Mouse (Mus musculus) cerebellum, adult 18-20 months (tissue): Measurements from ENCODE around the gene Sumo3.

Experiments used
- DNase-seq, 2 experiments: peaks; one replicate each; pipeline ENCODE4 v3.0.0; 2021

Gene Sumo3

GRCm38 (mm10) chr10:77605908-77606826 lies at the start of gene Sumo3, which contains the start of gene Gm49325:
Gene Sumo3, plus strand, starts transcription at chr10:77606097.
Gene Gm49325, plus strand, starts transcription at chr10:77606197.
- DNase-seq: peak; percentile 93 to 95

DNA sequence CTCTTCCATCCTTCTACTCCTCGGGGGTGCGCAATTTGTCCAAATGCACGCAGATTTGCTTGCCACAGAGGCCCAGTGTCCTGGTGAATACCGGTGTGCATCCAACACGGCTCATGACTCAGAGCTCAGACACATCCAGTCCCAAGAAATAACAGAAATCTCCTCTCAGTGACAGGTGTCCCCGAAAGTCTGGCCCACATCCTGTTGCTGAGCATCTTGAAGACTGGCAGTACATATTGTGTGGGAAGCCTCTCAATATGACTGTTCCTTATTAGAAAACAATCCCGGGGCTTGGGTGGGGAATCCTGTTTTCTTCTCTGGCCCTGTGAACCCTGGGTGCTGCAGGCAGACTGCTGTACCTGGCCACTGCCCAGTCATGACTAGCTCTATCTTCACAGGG lies 49.3 kb upstream of the Sumo3 start:
- no peak for DNase-seq

GRCm38 (mm10) chr10:77557641-77558040 lies 48.3 kb upstream of the Sumo3 start:
- DNase-seq: no peak

DNA sequence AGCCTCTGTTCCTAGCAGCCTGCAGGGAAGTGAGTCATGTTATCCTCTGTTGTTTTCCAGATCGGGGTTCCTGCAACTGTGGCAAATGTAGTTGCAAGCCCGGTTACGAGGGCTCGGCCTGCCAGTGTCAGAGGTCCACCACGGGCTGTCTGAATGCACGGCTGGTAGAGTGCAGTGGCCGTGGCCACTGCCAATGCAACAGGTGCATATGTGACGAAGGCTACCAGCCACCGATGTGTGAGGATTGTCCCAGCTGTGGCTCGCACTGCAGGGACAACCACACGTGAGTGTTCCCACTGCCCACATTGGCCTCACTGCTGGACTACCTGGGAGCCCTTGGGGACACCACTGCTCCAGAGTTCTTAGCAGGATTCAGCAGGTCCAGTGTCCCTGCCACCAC lies 45.8 kb upstream of the Sumo3 start:
- no peak for DNase-seq

GRCm38 (mm10) chr10:77560830-77561229 lies 45.1 kb upstream of the Sumo3 start:
- DNase-seq: no peak

- no peak for DNase-seq
Observed at GRCm38 (mm10) chr10:77561508-77561907, 44.4 kb upstream of the Sumo3 start.

GRCm38 (mm10) chr10:77565005-77565404 lies 40.9 kb upstream of the Sumo3 start:
- no peak for DNase-seq

- DNase-seq: peak; percentile 90 to 91
Observed at GRCm38 (mm10) chr10:77566651-77567050, 39.2 kb upstream of the Sumo3 start.

GRCm38 (mm10) chr10:77569481-77569880 lies 36.4 kb upstream of the Sumo3 start:
- DNase-seq: no peak

GRCm38 (mm10) chr10:77569973-77570658 lies 35.8 kb upstream of the Sumo3 start:
- DNase-seq: no peak

- DNase-seq: no peak
Observed at GRCm38 (mm10) chr10:77572225-77572624, 33.7 kb upstream of the Sumo3 start.

DNA sequence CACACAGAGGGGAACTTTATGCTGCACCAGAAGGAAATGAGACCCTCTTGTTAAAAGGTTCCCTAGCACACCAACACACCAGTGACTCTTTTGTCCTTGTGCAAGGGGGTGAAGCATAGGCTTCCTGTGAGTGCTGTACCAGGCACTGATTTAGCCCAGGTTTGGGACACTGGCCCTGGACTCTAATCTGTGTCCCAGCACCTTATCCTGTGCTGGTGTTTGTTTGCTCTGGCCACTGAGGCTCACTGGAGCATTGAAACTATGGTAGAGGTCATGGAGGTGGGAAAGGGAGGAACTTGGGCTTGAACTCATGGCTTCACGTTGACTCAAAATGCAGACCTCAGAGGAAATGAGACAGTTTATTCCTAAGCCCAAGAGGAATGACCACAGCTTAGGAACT lies 32.7 kb upstream of the Sumo3 start:
- DNase-seq: no peak

DNA sequence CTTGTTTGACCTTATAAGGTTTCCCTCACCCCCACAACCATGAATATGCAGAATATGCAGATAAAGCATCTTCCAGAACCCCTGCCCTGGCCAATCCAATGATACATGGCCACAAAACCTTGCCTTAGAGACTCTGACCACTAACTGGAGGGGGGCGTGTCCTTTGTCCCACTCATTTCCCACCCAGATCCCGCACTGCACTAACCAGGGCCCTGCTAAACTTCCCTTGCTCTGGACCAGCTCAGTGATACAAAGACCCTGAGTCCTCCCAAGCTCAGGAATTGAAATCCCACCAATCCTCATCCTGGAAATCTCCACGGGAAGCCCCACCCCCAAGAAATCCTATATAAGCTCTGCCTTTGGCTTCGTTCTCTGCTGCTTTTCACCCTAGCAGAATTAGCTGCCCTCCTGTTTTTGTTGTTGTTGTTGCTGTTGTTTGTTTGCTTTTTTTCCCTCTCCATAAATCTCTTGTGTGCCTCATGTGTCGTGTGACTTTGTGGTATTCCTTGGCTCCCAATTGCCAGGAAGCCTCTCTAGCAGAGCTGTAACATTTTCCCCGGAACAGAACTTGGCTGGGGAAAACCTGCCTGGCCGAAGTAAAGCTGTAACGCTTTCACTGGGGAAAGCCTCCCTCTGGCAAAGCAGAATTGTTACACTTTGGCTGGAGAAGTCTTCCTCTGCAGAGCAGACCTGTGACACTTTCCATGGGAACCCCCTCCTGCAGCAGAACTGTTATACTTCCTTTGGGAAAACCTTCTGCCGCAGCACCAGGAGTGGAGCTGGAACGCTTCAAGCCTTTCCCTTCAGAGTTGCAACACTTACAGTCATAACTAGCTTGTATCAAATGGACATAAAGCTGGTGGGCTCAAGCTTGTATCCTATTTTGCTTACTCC lies 25.6 kb upstream of the Sumo3 start:
- DNase-seq: no peak

DNA sequence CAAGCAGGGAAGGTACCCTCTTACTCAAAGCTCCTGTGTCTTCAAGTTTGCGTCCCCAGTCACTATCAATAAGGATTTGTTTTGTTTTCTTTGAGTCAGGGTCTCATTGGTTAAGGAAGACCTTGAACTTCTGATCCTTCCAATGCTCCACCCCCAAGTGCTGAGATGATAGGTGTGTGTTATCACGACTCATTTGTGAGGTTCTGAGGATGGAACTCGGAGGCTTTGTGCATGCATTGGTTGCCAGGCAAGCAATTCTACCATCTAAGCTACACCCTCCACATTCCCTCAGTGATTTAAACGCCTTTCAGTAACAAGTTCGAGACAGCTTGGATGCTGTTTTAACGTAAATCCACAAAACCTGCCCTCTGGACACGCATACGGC lies 24.9 kb upstream of the Sumo3 start:
- DNase-seq: no peak

GRCm38 (mm10) chr10:77581408-77582284 lies 24.3 kb upstream of the Sumo3 start, which contains the start of gene Pttg1ip:
Gene Pttg1ip, plus strand, starts transcription at chr10:77581720.
- DNase-seq: peak; percentile 96 to 97

- DNase-seq: peak in 1 of 2 experiments; percentile 29
Observed at GRCm38 (mm10) chr10:77582285-77582618, 23.6 kb upstream of the Sumo3 start.

GRCm38 (mm10) chr10:77583795-77584422 lies 22.0 kb upstream of the Sumo3 start:
- no peak for DNase-seq

GRCm38 (mm10) chr10:77586637-77587036 lies 19.3 kb upstream of the Sumo3 start:
- no peak for DNase-seq

DNA sequence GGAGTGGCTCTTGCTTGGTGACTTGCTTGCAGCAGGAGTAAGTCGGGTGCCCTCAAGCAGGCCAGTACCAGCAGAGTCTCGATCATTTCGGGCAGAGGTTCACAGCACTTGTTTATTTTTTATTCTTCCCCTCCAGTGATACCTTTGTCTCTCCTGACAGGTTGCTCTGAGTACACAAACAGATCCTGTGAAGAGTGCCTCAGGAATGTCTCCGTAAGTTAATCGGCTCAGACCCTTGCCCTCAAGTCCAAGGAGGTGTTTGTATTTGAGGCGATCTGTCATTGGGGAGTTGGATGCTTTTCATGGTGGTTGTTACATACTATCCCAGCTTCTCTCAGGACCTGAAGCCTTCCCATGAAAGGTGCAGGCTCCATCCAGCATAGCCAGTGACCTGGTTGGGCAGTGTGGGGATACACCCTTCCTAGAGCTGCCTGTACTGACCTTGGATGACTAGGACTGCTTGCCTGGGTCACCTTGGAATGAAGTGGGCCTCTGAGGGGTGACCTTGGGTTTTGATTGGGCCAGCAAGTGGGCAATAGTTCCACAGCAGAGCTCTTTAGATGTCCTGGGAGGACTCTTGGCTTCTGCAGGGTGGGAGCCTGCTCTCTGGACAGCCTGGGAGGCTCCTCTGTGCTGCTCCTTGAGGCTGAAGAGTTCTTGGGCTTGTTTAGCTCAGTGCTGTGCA lies 18.7 kb upstream of the Sumo3 start:
- DNase-seq: no peak

GRCm38 (mm10) chr10:77588036-77588435 lies 17.9 kb upstream of the Sumo3 start:
- DNase-seq: no peak

DNA sequence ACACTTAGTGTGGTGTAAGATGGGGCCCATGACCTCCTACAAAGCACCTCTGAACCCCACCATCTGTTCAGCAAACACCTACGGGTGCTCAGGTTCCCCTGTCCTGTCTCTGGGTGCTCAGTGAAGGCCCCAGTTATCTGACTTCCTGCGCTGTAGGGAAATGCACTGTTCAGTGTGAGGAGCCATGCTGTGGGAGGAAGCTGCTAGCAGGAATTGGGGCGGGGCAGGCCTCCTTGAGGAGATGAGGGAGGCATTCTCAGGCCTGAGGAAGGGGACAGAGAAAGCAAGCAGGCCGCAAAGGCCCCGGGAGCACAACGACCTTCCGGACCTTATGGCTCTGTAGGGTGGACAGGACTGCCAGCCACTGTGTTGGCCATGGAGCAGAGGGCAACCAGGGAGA lies 16.8 kb upstream of the Sumo3 start:
- DNase-seq: no peak
